Mouse (Mus musculus) neural tube, embryonic 11.5 days (tissue): ENCODE results near the gene Snapin. TPM values are rescaled to one million over a fixed set of nuclear protein-coding genes. Genes with fewer than 3 reads are reported as not detected.

Experiments used
- ATAC-seq: fragments of 200-750 bp; cut with Nextera tagmentation; 2 replicates; pipeline ENCODE4 v1.8.0; 2017; ENCODE audit warnings: moderate number of reproducible peaks, mild to moderate bottlenecking, moderate TSS enrichment, moderate library complexity; ENCODE audit not compliant: insufficient read depth, low FRiP score, low TSS enrichment
- DNase-seq: peaks from one replicate; pipeline ENCODE4 v3.0.0-alpha.2; 2015; ENCODE audit warnings: low spot score
- H3K27ac ChIP-seq: fragments of 300-500 bp; sonication (generic); 2 replicates; pipeline ENCODE4 v1.5.1; 2014; ENCODE audit warnings: low read depth, mild to moderate bottlenecking, low read length
- H3K27me3 ChIP-seq: fragments of 300-500 bp; sonication (generic); 2 replicates; pipeline ENCODE4 v1.6.1; 2014; ENCODE audit warnings: mild to moderate bottlenecking, low read length, mixed read lengths; ENCODE audit not compliant: control insufficient read depth, insufficient read depth
- H3K36me3 ChIP-seq: fragments of 300-500 bp; sonication (generic); 2 replicates; pipeline ENCODE4 v1.6.1; 2014; ENCODE audit warnings: mild to moderate bottlenecking, low read length, moderate library complexity, mixed read lengths; ENCODE audit not compliant: control insufficient read depth, insufficient read depth
- H3K4me1 ChIP-seq: fragments of 300-500 bp; sonication (generic); 2 replicates; pipeline ENCODE4 v1.6.1; 2014; ENCODE audit warnings: low read length, mixed read lengths; ENCODE audit not compliant: control insufficient read depth, insufficient read depth
- H3K4me2 ChIP-seq: fragments of 300-500 bp; sonication (generic); 2 replicates; pipeline ENCODE4 v1.6.1; 2014; ENCODE audit warnings: low read depth, mild to moderate bottlenecking, moderate library complexity
- H3K4me3 ChIP-seq: fragments of 300-500 bp; sonication (generic); 2 replicates; pipeline ENCODE4 v1.5.1; 2014; ENCODE audit warnings: low read depth, low read length
- H3K9ac ChIP-seq: fragments of 300-500 bp; sonication (generic); 2 replicates; pipeline ENCODE4 v1.6.1; 2014; ENCODE audit warnings: mild to moderate bottlenecking, low read length
- H3K9me3 ChIP-seq: fragments of 300-500 bp; sonication (generic); 2 replicates; pipeline ENCODE4 v1.6.1; 2016; ENCODE audit warnings: low read length; ENCODE audit not compliant: control insufficient read depth
- WGBS: fragments of 180-500 bp; shearing (Covaris S2); extraction: QIAGEN DNeasy Blood & Tissue Kit; methylation state at CpG from one replicate; pipeline ENCODE4 v1.1.7; 2014; 5-methylcytosine and 5-hydroxymethylcytosine counted together
- polyA plus RNA-seq: library from polyadenylated mRNA; unstranded; fragments of >200 nt; fragmentation: Nextera tagmentation; extraction: Ambion mirVana; gene quantifications from 2 replicates; pipeline ENCODE4 v1.2.1, GENCODE M21; 2014

Gene Snapin
- polyA plus RNA-seq = 77.3 and 77.7 TPM in 2 replicates

DNA sequence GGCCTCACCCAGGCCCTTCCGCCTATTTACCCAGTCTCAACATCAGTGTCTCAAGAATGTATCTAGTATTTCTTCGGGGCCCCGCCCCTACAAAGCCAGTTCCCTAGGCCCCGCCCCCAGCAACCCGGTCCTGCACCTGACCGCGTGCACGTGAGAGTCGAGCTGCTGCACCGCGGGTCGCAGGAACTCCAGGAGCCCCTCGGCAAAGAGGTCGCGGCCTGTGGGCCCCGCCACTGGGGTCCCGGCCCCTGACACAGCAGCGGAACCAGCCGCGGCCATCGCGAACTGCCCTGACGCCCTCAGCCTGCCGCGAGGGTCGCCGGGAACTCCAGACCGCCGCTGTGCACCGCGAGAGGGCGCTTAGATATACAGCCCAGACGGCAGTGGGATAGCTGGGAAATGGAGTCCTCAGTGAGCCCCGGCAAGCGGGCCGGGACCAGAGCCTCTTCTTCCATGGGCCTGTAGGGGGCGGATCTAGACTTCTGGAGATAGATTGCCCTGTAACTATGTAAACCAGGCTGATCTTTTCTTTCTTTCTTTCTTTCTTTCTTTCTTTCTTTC, at the start of gene Snapin:
TSS of gene Snapin (minus strand) at position 338 of the 561 bp plus-strand sequence.
- no peaks in the 10 kb centered on the region for H3K9me3 ChIP-seq
- peaks cover 13% of the 10 kb centered on the region for H3K36me3 ChIP-seq
- ATAC-seq (peak; percentile 95), DNase-seq (peak; percentile 96)
- no peak within 1 kb of the TSS for H3K27ac ChIP-seq
- H3K4me3 ChIP-seq = peak within 1 kb of the TSS; percentile 55
- WGBS = under 1% methylated on average over 37 of the region's 37 CpGs
- H3K4me2 ChIP-seq = peak within 1 kb of the TSS; percentile 50
- no peaks in the 10 kb centered on the region for H3K27me3 ChIP-seq
- 0 out of 2 replicates have a peak, but pooled peaks cover 3% of the 10 kb centered on the region for H3K4me1 ChIP-seq
- peak within 1 kb of the TSS; percentile 66 for H3K9ac ChIP-seq

DNA sequence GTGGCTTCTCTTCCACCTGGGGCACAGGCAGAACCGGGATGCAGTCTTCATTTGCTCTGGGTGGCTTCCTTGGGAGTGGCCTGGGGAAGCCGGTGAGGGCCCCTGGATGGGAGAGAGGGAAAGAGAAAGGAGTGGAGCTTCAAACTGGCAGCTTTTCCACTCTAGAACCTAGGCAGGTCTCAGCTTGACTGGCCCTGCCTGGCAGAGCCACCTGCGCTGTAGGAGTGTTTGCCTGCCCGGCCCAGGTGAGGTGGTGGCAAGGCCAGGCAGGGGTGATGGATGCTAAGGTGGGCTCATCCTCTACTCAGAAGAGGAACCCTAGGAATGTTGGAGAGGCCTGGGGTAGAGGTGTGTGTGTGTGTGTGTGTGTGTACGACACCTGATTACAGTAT, 47.1 kb upstream of the Snapin start:
- peaks cover 3% of the 10 kb centered on the region; the same call in 1 of the 2 replicates for H3K4me1 ChIP-seq
- DNase-seq = no peak
- whole genome bisulfite sequencing = 82% methylated on average over 5 of the region's 5 CpGs
- H3K9me3 ChIP-seq = no peaks in the 10 kb centered on the region
- no peak overlapping the region for H3K27ac ChIP-seq
- no peak overlapping the region for H3K4me3 ChIP-seq
- H3K36me3 ChIP-seq = no peaks in the 10 kb centered on the region
- H3K27me3 ChIP-seq = no peaks in the 10 kb centered on the region
- no peak overlapping the region for H3K4me2 ChIP-seq
- no peak for ATAC-seq
- H3K9ac ChIP-seq = no peak overlapping the region

- Histone ChIP-seq H3K4me3 (no peak within 1 kb of the TSS), H3K4me1 (peaks cover 3% of the 10 kb centered on the region; the same call in 1 of the 2 replicates)
- WGBS = 41% methylated on average over 10 of the region's 10 CpGs
These were observed 46.5 kb upstream of the Snapin start, which contains the start of gene S100a16 for GRCm38 (mm10) chr3:90537141-90537904. Gene S100a16, plus strand, starts transcription at chr3:90537254.

DNA sequence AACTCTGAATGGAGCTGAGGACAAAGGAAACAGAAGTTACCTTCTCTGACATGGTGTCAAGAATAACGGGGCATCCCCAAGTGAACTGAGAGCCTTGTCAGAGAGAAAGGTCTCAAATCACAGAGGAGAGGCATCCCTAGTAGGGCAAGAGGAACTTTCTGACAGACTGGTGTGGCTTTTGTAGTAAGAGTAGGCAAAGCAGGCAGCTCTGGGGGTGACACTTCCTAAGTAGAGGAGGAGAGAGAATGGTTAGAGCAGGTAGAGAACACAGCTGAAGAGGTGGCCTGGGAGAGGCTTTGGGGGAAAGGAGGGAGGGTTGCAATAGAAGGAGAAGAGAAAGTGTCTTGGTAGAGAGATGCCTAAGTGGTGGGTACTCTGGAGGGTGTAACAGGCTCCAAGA, 44.6 kb upstream of the Snapin start:
- no peak for ATAC-seq
- Histone ChIP-seq H3K9me3 (no peaks in the 10 kb centered on the region), H3K9ac (no peak overlapping the region), H3K27me3 (no peaks in the 10 kb centered on the region), H3K4me1 (no peaks in the 10 kb centered on the region), H3K4me2 (no peak overlapping the region), H3K27ac (no peak overlapping the region), H3K36me3 (no peaks in the 10 kb centered on the region), H3K4me3 (no peak overlapping the region)
- WGBS = 82% methylated on average over 1 of the region's 1 CpGs
- no peak for DNase-seq

More at GRCm38 (mm10) chr3:90537141-90537904, 46.5 kb upstream of the Snapin start, which contains the start of gene S100a16:
- no peak within 1 kb of the TSS for H3K4me2 ChIP-seq
- H3K9me3 ChIP-seq = no peaks in the 10 kb centered on the region
- H3K27ac ChIP-seq = no peak within 1 kb of the TSS
- no peaks in the 10 kb centered on the region for H3K27me3 ChIP-seq
- DNase-seq = no peak
- H3K36me3 ChIP-seq = no peaks in the 10 kb centered on the region
- ATAC-seq = no peak
- no peak within 1 kb of the TSS for H3K9ac ChIP-seq

- H3K4me3 ChIP-seq = no peak overlapping the region
- no peaks in the 10 kb centered on the region for H3K9me3 ChIP-seq
- no peak overlapping the region for H3K27ac ChIP-seq
- WGBS = 76% methylated on average over 5 of the region's 5 CpGs
- no peaks in the 10 kb centered on the region for H3K27me3 ChIP-seq
- H3K36me3 ChIP-seq = no peaks in the 10 kb centered on the region
- H3K4me2 ChIP-seq = no peak overlapping the region
- no peak overlapping the region for H3K9ac ChIP-seq
- ATAC-seq (no peak), DNase-seq (no peak)
- no peaks in the 10 kb centered on the region for H3K4me1 ChIP-seq
These were observed 40.9 kb upstream of the Snapin start for GRCm38 (mm10) chr3:90531713-90532112.

- no peaks in the 10 kb centered on the region for H3K36me3 ChIP-seq
- H3K9ac ChIP-seq = no peak overlapping the region
- H3K9me3 ChIP-seq = no peaks in the 10 kb centered on the region
- no peaks in the 10 kb centered on the region for H3K4me1 ChIP-seq
- no peak overlapping the region for H3K27ac ChIP-seq
- 90% methylated on average over 7 of the region's 7 CpGs for WGBS
- no peaks in the 10 kb centered on the region for H3K27me3 ChIP-seq
- ATAC-seq (no peak), DNase-seq (no peak)
- H3K4me2 ChIP-seq = no peak overlapping the region
- H3K4me3 ChIP-seq = no peak overlapping the region
These were observed 36.5 kb upstream of the Snapin start for GRCm38 (mm10) chr3:90527291-90527873.

DNA sequence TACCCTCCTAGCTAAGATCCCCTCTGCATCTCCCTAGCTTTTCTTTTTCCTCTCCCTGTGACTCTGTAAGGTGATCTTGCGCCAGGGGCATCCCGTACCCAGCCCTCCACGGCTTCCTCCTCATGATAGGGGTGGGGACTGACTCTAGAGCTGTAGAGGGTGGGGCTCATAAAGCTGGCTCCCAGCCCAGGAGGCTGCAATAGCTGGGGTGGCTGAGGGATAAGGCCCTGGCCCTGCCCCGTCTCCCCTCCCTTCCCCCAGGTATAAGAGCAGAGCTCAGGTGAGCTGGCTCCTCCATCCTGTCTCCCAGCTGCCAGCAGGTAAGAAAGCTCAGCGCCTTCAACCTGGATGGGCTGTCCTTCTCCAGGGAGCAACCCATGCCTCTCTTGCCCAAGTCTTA, 35.7 kb upstream of the Snapin start, which contains the start of gene S100a14:
TSS of gene S100a14 (plus strand) at position 277 of the 400 bp plus-strand sequence.
- 69% methylated on average over 5 of the region's 5 CpGs for WGBS
- H3K4me3 ChIP-seq = no peak within 1 kb of the TSS
- DNase-seq (no peak), ATAC-seq (no peak)
- no peak within 1 kb of the TSS for H3K9ac ChIP-seq
- no peaks in the 10 kb centered on the region for H3K4me1 ChIP-seq
- no peaks in the 10 kb centered on the region for H3K27me3 ChIP-seq
- no peak within 1 kb of the TSS for H3K4me2 ChIP-seq
- no peak within 1 kb of the TSS for H3K27ac ChIP-seq
- no peaks in the 10 kb centered on the region for H3K36me3 ChIP-seq
- no peaks in the 10 kb centered on the region for H3K9me3 ChIP-seq

DNA sequence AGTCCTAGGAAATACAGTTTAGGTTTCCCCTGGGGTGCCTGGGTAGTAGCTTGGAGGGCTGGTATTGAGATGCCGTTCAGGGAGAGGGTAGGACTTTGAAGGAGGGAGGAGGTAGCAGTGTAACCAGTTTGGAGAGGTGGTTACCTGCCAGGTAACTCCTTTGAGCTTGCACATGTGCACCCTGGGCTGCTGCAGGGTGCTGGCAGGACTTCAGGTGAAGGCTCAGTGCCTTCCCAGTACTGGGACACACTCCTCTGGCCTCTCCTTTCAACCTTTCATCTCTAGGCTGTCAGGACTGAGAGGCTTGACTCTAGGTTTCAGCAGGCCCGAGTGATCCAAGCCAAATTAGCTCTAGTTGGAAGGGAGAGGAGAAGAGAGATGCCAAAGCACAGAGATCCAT, 35.2 kb upstream of the Snapin start:
- 70% methylated on average over 2 of the region's 2 CpGs for WGBS
- Histone ChIP-seq H3K9me3 (no peaks in the 10 kb centered on the region), H3K27ac (no peak overlapping the region), H3K27me3 (no peaks in the 10 kb centered on the region), H3K4me1 (no peaks in the 10 kb centered on the region), H3K36me3 (no peaks in the 10 kb centered on the region), H3K4me3 (no peak overlapping the region), H3K9ac (no peak overlapping the region), H3K4me2 (no peak overlapping the region)
- no peak for DNase-seq
- no peak for ATAC-seq
